In the genomic region with DNA sequence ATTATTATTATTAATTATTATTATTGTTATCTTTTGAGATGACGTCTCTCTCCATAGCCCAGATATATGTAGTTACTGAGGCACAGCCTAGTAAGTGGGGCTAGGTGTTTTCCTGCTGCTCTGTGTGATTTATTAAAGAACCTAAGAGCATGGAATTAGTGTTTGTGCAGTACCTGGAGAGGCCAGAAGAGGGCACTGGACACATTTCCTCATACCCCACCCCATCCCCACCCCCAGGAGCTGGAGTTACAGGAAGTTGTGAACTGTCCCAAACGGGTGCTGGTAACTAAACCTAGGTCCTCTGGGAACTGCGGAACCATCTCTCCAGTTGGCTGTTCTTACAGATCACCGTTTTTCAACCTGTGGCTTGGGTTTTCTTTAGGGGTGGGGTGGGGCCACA, we compare ENCODE assay signal across 8 mouse cellular contexts.
A peak's percentile ranks its signal among the peaks of the same experiment; 100 is the strongest.
DNase-seq lines count a peak whose midpoint lies in the region; ATAC-seq and TF ChIP-seq lines count a peak whose summit lies in the region.
"Had no signal": no experiment of that assay in that cellular context is flagged by ENCODE, and none has a peak within 500 bp of the region (broad histone marks: within the 10 kb centered on the region; RNA-seq: fewer than 3 reads in every experiment).

No protein-coding gene starts in this region.

- H3K4me1 ChIP-seq in MEL (ENCODE audit: control insufficient read depth in 1 of 2, insufficient read depth in 2 of 2, low read length in 2 of 2): no peaks in the 10 kb centered on the region
- H3K4me1 ChIP-seq in small intestine, adult 2 months (ENCODE audit: control insufficient read depth, insufficient read depth, insufficient read length, low read length): peaks cover 18% of the 10 kb centered on the region; the same call in 1 of the 2 replicates

- WGBS in small intestine, adult 2 months: 74% methylated on average over 4 of the region's 4 CpGs

- H3K79me2 ChIP-seq in MEL (ENCODE audit: control insufficient read depth, insufficient read depth, low read length, poor library complexity): no peaks in the 10 kb centered on the region

- H3K27ac ChIP-seq in left cerebral cortex, adult 2 months: no peak overlapping the region
- no peak overlapping the region for H3K27ac ChIP-seq in MEL (ENCODE audit: control insufficient read depth, low read depth, low read length)
- no peak overlapping the region for H3K27ac ChIP-seq in small intestine, adult 2 months (ENCODE audit: insufficient read depth, low read depth, low read length)
- H3K27ac ChIP-seq: liver, embryonic 15.5 days had no signal

- TF ChIP-seq POLR2A in MEL (IDR thresholded peaks at IDR 0.05; ENCODE audit: control insufficient read depth in 1 of 2, insufficient read depth in 1 of 2, low read depth in 1 of 2, low read length in 2 of 2, poor library complexity in 1 of 2): no peak
- TF ChIP-seq POLR2A in small intestine, adult 2 months (IDR thresholded peaks at IDR 0.05; ENCODE audit: low read depth, low read length): no peak

- no peaks in the 10 kb centered on the region for H3K36me3 ChIP-seq in MEL (ENCODE audit: control insufficient read depth in 1 of 2, insufficient read depth in 2 of 2, low read length in 2 of 2)
- no peaks in the 10 kb centered on the region for H3K36me3 ChIP-seq in small intestine, adult 2 months (ENCODE audit: control insufficient read depth, insufficient read depth, low read length)
- H3K36me3 ChIP-seq: liver, embryonic 15.5 days had no signal

- no peaks in the 10 kb centered on the region for H3K9me3 ChIP-seq in MEL (replicated peaks; ENCODE audit: insufficient read depth, low read length)
- H3K9me3 ChIP-seq: liver, embryonic 15.5 days had no signal

- no peak for TF ChIP-seq EP300 in MEL (IDR thresholded peaks at IDR 0.05; ENCODE audit: low read depth in 1 of 2, low read length in 2 of 2)

- no peak for DNase-seq in left cerebral cortex, adult 2 months (ENCODE audit: extremely low spot score in 1 of 2, low spot score in 2 of 2)
- no peak for DNase-seq in left cerebral cortex, postnatal 25 days (ENCODE audit: low spot score in 2 of 2)
- DNase-seq in MEL (ENCODE audit: low read depth, low spot score): peak; percentile 47
- no peak for DNase-seq in gastrocnemius, postnatal 10 days

- H3K27me3 ChIP-seq in MEL (ENCODE audit: control insufficient read depth in 1 of 2, insufficient read depth in 2 of 2, low read length in 2 of 2): no peaks in the 10 kb centered on the region
- H3K27me3 ChIP-seq in small intestine, adult 2 months (ENCODE audit: control insufficient read depth, insufficient read depth, low read length): no peaks in the 10 kb centered on the region
- H3K27me3 ChIP-seq: liver, embryonic 15.5 days had no signal

- 0 out of 2 replicates have a peak, but pooled peaks have one; percentile 15 for ATAC-seq in common myeloid progenitor, adult 5-6 weeks (replicated peaks; ENCODE audit: low read depth, poor library complexity, severe bottlenecking)
- ATAC-seq in monocyte, adult 5-6 weeks (replicated peaks; ENCODE audit: insufficient number of reproducible peaks, low FRiP score, low TSS enrichment, poor library complexity, severe bottlenecking): no peak

- TF ChIP-seq CTCF in left cerebral cortex, adult 2 months (IDR thresholded peaks at IDR 0.05): peak; percentile 49
- TF ChIP-seq CTCF in MEL (IDR thresholded peaks at IDR 0.05 in 2 of 3, conservative IDR thresholded peaks at IDR 0.05 in 1 of 3; ENCODE audit: control insufficient read depth in 1 of 3, insufficient read depth in 1 of 3, low read depth in 2 of 3, low read length in 3 of 3, poor library complexity in 1 of 3, severe bottlenecking in 1 of 3): peak; percentile 18 to 49 (median 35)
- peak; percentile 63; the same call in 1 of the 2 replicates for TF ChIP-seq CTCF in small intestine, adult 2 months (IDR thresholded peaks at IDR 0.05; ENCODE audit: extremely low read depth, insufficient read length, insufficient replicate concordance, low read depth, low read length)

- intact Hi-C loops in left cerebral cortex, adult 2 months (cut with DNase I): no loop called here
- intact Hi-C loops in left cerebral cortex, postnatal 25 days (cut with DNase I): no loop called here

- H3K4me3 ChIP-seq in left cerebral cortex, adult 2 months: no peak overlapping the region
- no peak overlapping the region for H3K4me3 ChIP-seq in MEL (ENCODE audit: control insufficient read depth in 1 of 2, insufficient read depth in 1 of 2, low read depth in 2 of 2, low read length in 2 of 2)
- no peak overlapping the region for H3K4me3 ChIP-seq in small intestine, adult 2 months (ENCODE audit: low read depth, low read length)
- H3K4me3 ChIP-seq: liver, embryonic 15.5 days had no signal

- H3K9ac ChIP-seq in MEL (ENCODE audit: control insufficient read depth, low read depth, low read length, poor library complexity, severe bottlenecking): no peak overlapping the region
- H3K9ac ChIP-seq: liver, embryonic 15.5 days had no signal

- TF ChIP-seq RAD21 in MEL (IDR thresholded peaks at IDR 0.05; ENCODE audit: low read depth, low read length): no peak

TF ChIP-seq in MEL, 35 proteins besides CTCF, POLR2A, EP300 and RAD21:
- no peak for TF ChIP-seq POLR2AphosphoS5 (IDR thresholded peaks at IDR 0.05; ENCODE audit: borderline replicate concordance, low read depth, low read length)
